Mouse (Mus musculus) hindbrain, embryonic 12.5 days (tissue): ENCODE data around the gene Olfr1232. TPM values are rescaled to one million over a fixed set of nuclear protein-coding genes. Genes with fewer than 3 reads are reported as not detected.

Experiments
- ATAC-seq: fragments of 200-750 bp; cut with Nextera tagmentation; 2 replicates; pipeline ENCODE4 v1.8.0; 2017; ENCODE audit warnings: moderate TSS enrichment; ENCODE audit not compliant: low FRiP score
- H3K27ac ChIP-seq: fragments of 300-500 bp; sonication (generic); 2 replicates; pipeline ENCODE4 v1.5.1; 2016; ENCODE audit warnings: mild to moderate bottlenecking
- H3K27me3 ChIP-seq: fragments of 300-500 bp; sonication (generic); 2 replicates; pipeline ENCODE4 v1.6.1; 2016; ENCODE audit warnings: mild to moderate bottlenecking
- H3K36me3 ChIP-seq: fragments of 300-500 bp; sonication (generic); 2 replicates; pipeline ENCODE4 v1.6.1; 2016; ENCODE audit warnings: mild to moderate bottlenecking
- H3K4me1 ChIP-seq: fragments of 300-500 bp; sonication (generic); 2 replicates; pipeline ENCODE4 v1.6.1; 2016
- H3K4me2 ChIP-seq: fragments of 300-500 bp; sonication (generic); replicated peaks from 2 replicates; pipeline ENCODE4 v1.6.1; 2016; ENCODE audit warnings: mild to moderate bottlenecking
- H3K4me3 ChIP-seq: fragments of 300-500 bp; sonication (generic); 2 replicates; pipeline ENCODE4 v1.5.1; 2016; ENCODE audit warnings: mild to moderate bottlenecking
- H3K9ac ChIP-seq: fragments of 300-500 bp; sonication (generic); 2 replicates; pipeline ENCODE4 v1.6.1; 2016; ENCODE audit warnings: mild to moderate bottlenecking, moderate library complexity
- H3K9me3 ChIP-seq: fragments of 300-500 bp; sonication (generic); replicated peaks from 2 replicates; pipeline ENCODE4 v1.6.1; 2016; ENCODE audit warnings: mild to moderate bottlenecking
- WGBS: fragments of 180-500 bp; shearing (Covaris S2); methylation state at CpG from one replicate; pipeline ENCODE4 v1.1.7; 2016; 5-methylcytosine and 5-hydroxymethylcytosine counted together
- polyA plus RNA-seq: library from polyadenylated mRNA; unstranded; fragments of >200 nt; fragmentation: Nextera tagmentation; extraction: Ambion mirVana; gene quantifications from 2 replicates; pipeline ENCODE4 v1.2.1, GENCODE M21; 2016

Gene Olfr1232
- polyA plus RNA-seq = not detected in 2 replicates

GRCm38 (mm10) chr2:89329575-89329974 is at the start of gene Olfr1232:
Gene Olfr1232 (minus strand): TSS chr2:89329675.
- no peaks in the 10 kb centered on the region for H3K9me3 ChIP-seq
- H3K4me3 ChIP-seq = no peak within 1 kb of the TSS
- no peaks in the 10 kb centered on the region for H3K36me3 ChIP-seq
- no peak within 1 kb of the TSS for H3K4me2 ChIP-seq
- ATAC-seq = no peak
- no peak within 1 kb of the TSS for H3K9ac ChIP-seq
- no peaks in the 10 kb centered on the region for H3K27me3 ChIP-seq
- no peak within 1 kb of the TSS for H3K27ac ChIP-seq
- no peaks in the 10 kb centered on the region for H3K4me1 ChIP-seq

DNA sequence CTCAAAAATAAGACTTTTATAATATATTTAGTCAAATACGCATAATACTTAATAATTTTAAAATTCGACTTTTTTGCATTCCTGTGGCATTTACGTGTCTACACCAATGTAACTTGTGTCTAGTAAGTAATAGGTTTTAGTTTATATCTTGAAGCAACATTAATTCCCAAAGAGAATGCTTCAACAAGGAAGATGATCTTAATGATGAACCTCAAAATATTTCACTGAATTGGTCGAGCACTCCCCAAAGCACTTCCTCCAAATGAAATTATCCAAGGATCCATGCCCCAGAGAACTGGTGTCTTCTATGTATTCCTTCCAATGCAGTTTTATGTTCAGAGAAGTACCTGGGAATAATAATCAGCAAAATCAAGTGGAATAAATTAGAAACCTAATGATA is 35.3 kb upstream of the Olfr1232 start, which contains the start of gene Olfr1234:
Gene Olfr1234 (minus strand): TSS at position 101 of the 400 bp plus-strand sequence.
- Histone ChIP-seq H3K27ac (no peak within 1 kb of the TSS), H3K4me3 (no peak within 1 kb of the TSS), H3K9me3 (no peaks in the 10 kb centered on the region), H3K4me1 (no peaks in the 10 kb centered on the region), H3K9ac (no peak within 1 kb of the TSS), H3K4me2 (no peak within 1 kb of the TSS), H3K27me3 (no peaks in the 10 kb centered on the region), H3K36me3 (no peaks in the 10 kb centered on the region)
- ATAC-seq = no peak
- WGBS = 88% methylated on average over 4 of the region's 4 CpGs

GRCm38 (mm10) chr2:89342298-89342697 is 12.8 kb upstream of the Olfr1232 start, which contains the start of gene Olfr1233:
Gene Olfr1233 (minus strand): TSS chr2:89342398.
- Histone ChIP-seq H3K27ac (no peak within 1 kb of the TSS), H3K36me3 (no peaks in the 10 kb centered on the region), H3K4me1 (no peaks in the 10 kb centered on the region), H3K9me3 (no peaks in the 10 kb centered on the region), H3K4me3 (no peak within 1 kb of the TSS), H3K4me2 (no peak within 1 kb of the TSS), H3K9ac (no peak within 1 kb of the TSS), H3K27me3 (no peaks in the 10 kb centered on the region)
- ATAC-seq = no peak

DNA sequence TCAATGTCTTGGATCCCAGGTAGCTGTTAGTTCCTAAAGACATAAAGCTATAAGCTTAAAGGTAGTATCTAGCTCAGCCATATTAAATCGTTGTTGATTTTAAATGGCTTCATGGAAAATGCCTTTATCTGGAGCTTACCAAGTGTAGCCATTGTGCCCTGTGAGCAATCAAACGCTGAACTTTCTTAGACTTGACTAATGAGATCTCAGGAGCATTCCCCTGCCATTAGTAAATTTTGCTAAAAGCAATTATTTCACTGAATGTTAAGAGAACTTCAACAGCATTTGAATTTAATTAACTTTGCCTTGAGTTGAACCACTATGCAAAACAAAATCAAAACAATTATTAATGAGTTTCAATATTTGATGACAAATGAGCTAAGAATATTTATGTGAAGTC is 22.5 kb downstream of the Olfr1232 start, which contains the start of gene Olfr1231:
Gene Olfr1231 (minus strand): TSS at position 101 of the 400 bp plus-strand sequence.
- H3K9ac ChIP-seq = no peak within 1 kb of the TSS
- no peak within 1 kb of the TSS for H3K27ac ChIP-seq
- H3K36me3 ChIP-seq = no peaks in the 10 kb centered on the region
- 74% methylated on average over 2 of the region's 2 CpGs for WGBS
- no peak within 1 kb of the TSS for H3K4me3 ChIP-seq
- no peaks in the 10 kb centered on the region for H3K9me3 ChIP-seq
- H3K27me3 ChIP-seq = no peaks in the 10 kb centered on the region
- no peak for ATAC-seq
- no peaks in the 10 kb centered on the region for H3K4me1 ChIP-seq
- H3K4me2 ChIP-seq = no peak within 1 kb of the TSS

DNA sequence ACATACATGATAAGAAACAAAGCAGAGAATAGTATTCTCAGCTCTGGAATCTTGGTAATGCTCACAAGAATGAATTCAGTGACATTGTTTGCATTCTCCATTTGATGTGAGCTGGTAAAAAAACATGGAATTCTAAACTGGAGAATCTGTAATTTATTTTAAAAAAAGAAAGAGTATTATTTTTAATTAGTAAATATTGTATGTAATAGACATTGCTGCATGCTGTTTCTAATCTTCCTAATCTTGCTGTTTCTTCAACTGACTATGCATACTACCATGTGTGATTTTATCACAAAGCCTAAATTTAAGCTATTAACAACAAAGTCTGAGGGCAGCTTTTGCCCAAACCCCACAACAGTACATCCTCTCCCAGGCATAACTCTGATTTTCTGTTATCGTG is 32.3 kb downstream of the Olfr1232 start, which contains the start of gene Olfr1230:
Gene Olfr1230 (minus strand): TSS at position 101 of the 400 bp plus-strand sequence.
- no peak within 1 kb of the TSS for H3K4me3 ChIP-seq
- no peak within 1 kb of the TSS for H3K27ac ChIP-seq
- H3K9ac ChIP-seq = no peak within 1 kb of the TSS
- 90% methylated on average over 1 of the region's 1 CpGs for WGBS
- H3K4me2 ChIP-seq = no peak within 1 kb of the TSS
- H3K27me3 ChIP-seq = no peaks in the 10 kb centered on the region
- H3K4me1 ChIP-seq = no peaks in the 10 kb centered on the region
- no peaks in the 10 kb centered on the region for H3K9me3 ChIP-seq
- ATAC-seq = no peak
- no peaks in the 10 kb centered on the region for H3K36me3 ChIP-seq

DNA sequence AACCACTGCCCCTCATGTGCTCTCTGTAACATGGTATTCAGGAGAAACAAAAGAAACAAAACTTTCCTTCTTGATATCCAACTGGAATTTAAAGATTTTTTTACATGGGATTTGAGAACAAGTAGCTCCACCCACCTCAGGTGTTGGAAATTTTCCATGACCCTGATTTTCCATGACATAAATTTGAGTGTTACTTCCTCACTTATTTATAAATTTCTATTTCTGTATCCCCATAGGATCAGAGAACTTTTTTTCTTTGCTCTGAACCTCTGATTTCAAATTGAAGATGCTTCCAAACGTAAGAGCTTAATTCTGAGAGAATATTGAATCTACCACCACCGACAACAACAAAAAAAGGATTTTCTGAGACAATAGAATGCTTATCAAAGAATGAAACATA is 41.6 kb downstream of the Olfr1232 start, which contains the start of gene Olfr1229:
Gene Olfr1229 (minus strand): TSS at position 101 of the 400 bp plus-strand sequence.
- H3K4me2 ChIP-seq = no peak within 1 kb of the TSS
- H3K27me3 ChIP-seq = no peaks in the 10 kb centered on the region
- H3K27ac ChIP-seq = no peak within 1 kb of the TSS
- H3K9me3 ChIP-seq = no peaks in the 10 kb centered on the region
- H3K36me3 ChIP-seq = no peaks in the 10 kb centered on the region
- no peak for ATAC-seq
- no peak within 1 kb of the TSS for H3K4me3 ChIP-seq
- no peaks in the 10 kb centered on the region for H3K4me1 ChIP-seq
- no peak within 1 kb of the TSS for H3K9ac ChIP-seq
- WGBS = 81% methylated on average over 2 of the region's 2 CpGs

Other genes starting within 250 kb of the Olfr1232 start
- gene Olfr1219, start 246.2 kb downstream of the Olfr1232 start, polyA plus RNA-seq = not detected in 2 replicates
- not detected in 2 replicates for gene Olfr1220, start 222.8 kb downstream of the Olfr1232 start, polyA plus RNA-seq
- not detected in 2 replicates for gene Olfr1221, start 212.4 kb downstream of the Olfr1232 start, polyA plus RNA-seq
- not detected in 2 replicates for gene Olfr1222, start 196.6 kb downstream of the Olfr1232 start, polyA plus RNA-seq
- gene Olfr1223, start 178.1 kb downstream of the Olfr1232 start, polyA plus RNA-seq = not detected in 2 replicates
- not detected in 2 replicates for gene Olfr1224-ps1, start 165.6 kb downstream of the Olfr1232 start, polyA plus RNA-seq
- not detected in 2 replicates for gene Olfr1225, start 155.0 kb downstream of the Olfr1232 start, polyA plus RNA-seq
- not detected in 2 replicates for gene Olfr1226, start 129.6 kb downstream of the Olfr1232 start, polyA plus RNA-seq
- not detected in 2 replicates for gene Olfr1228, start 75.6 kb downstream of the Olfr1232 start, polyA plus RNA-seq
- gene Olfr1229, start 41.7 kb downstream of the Olfr1232 start, polyA plus RNA-seq = not detected in 2 replicates
- gene Olfr1230, start 32.4 kb downstream of the Olfr1232 start, polyA plus RNA-seq = not detected in 2 replicates
- not detected in 2 replicates for gene Olfr1231, start 22.6 kb downstream of the Olfr1232 start, polyA plus RNA-seq
- gene Olfr1233, start 12.7 kb upstream of the Olfr1232 start, polyA plus RNA-seq = not detected in 2 replicates
- gene Olfr1234, start 35.2 kb upstream of the Olfr1232 start, polyA plus RNA-seq = not detected in 2 replicates
- gene Olfr1238, start 80.0 kb upstream of the Olfr1232 start, polyA plus RNA-seq = not detected in 2 replicates
- not detected in 2 replicates for gene Olfr1239, start 90.7 kb upstream of the Olfr1232 start, polyA plus RNA-seq
- not detected in 2 replicates for gene Olfr1240, start 113.3 kb upstream of the Olfr1232 start, polyA plus RNA-seq
- gene Olfr1241, start 157.5 kb upstream of the Olfr1232 start, polyA plus RNA-seq = not detected in 2 replicates
- gene Olfr1242, start 168.7 kb upstream of the Olfr1232 start, polyA plus RNA-seq = not detected in 2 replicates
- not detected in 2 replicates for gene Olfr1243, start 201.8 kb upstream of the Olfr1232 start, polyA plus RNA-seq
- not detected in 2 replicates for gene Olfr1245, start 248.8 kb upstream of the Olfr1232 start, polyA plus RNA-seq